Mouse (Mus musculus): ENCODE measurements at regions not wholly inside any gene's neighbourhood (a gene's known extent, or its start where the extent isn't known, plus 50 kb on each side); places are given as distances from the start of the nearest gene placed in this dataset.

DNA sequence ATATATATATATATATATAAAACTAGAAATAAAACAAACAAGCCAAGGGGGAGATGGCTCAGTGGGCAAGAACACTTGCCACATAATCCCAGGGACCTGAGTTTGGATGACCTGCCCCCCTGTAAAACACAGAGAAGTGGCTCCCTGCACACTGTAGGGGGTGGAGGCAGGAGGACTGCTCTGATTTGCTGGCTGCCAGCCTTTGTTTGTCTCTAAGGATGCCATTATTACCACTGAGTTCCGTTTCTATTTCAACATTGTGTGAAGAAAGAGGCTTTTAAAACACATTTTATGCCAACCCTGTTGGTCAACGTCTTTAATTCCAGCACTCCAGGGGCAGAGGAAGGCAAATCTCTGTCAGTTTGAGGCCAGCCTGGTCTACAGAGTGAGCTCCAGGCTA lies 82.2 kb upstream of the Errfi1 start:
- DNase-seq (ENCODE audit: low spot score in 2 of 2), result no peak

DNA sequence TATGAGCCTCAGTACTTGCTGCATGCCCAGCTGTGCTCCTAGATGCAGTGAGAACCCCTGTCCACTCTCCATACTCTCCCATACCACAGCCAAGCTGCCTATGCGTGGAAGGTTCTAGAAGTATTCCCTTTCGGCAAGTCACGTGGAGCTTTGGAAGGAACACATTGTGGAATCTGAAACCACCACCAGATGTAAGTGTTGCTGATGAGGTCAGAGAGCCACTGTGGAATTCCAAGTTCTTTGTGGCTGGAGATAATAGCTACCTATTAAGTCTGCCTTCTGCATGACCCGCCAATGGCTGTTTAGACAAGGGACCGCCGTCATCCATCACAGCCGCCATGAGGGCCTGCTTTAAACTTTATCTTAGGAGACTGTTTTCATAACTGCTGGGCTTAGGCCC lies 84.7 kb upstream of the Errfi1 start:
- no peak for DNase-seq (ENCODE audit: low spot score in 2 of 2)

DNA sequence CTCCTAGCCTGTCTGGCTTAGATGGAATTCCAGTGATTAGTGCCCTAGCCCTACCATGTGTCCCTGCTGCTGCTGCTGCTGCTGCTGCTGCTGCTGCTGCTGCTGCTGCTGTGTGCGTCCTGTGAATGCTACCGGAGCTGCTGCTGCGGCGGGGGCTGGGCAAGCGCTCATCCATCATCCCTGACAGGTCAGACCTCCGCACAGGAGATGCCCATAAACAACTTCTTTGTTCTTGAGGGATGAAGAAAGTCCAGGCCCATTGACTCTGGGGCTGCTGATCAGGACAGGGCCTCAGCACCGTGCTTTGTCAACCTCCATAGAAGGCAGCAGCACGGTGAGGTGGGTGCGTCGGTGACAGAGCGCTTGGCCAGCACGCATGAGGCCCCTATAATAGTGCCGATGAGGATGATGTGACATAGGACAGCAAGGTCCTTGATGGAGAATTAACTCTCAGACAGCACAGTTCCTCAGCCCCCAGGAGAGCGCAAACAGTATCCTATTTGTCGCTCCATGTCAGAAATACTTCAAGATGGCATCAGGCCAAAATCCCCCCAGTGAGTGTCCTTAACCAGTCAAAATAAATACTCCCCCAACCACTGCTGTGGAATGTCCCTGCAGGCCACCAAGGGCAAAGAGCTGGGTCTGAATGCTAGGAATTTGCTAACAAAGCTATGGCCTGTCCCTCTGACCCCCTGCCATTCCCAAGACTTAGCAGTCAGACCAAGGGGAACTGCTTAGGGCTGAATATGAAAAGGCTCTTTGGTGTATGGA lies 95.1 kb upstream of the Errfi1 start:
- no peak for DNase-seq (ENCODE audit: low spot score in 2 of 2)

GRCm38 (mm10) chr4:150757815-150758426 lies 95.8 kb upstream of the Errfi1 start:
- no peak for DNase-seq (ENCODE audit: low spot score in 2 of 2)

GRCm38 (mm10) chr4:150757291-150757741 lies 96.4 kb upstream of the Errfi1 start:
- DNase-seq (ENCODE audit: low spot score in 2 of 2), result no peak

- DNase-seq (ENCODE audit: low spot score in 2 of 2), result no peak
Observed at GRCm38 (mm10) chr4:150755446-150755845, 98.3 kb upstream of the Errfi1 start.

- DNase-seq (ENCODE audit: low spot score in 2 of 2), result no peak
Observed at GRCm38 (mm10) chr4:150752151-150752550, 100.2 kb upstream of the Slc45a1 start.

- DNase-seq (ENCODE audit: low spot score in 2 of 2), result no peak
Observed at GRCm38 (mm10) chr4:150750445-150751213, 98.7 kb upstream of the Slc45a1 start.

GRCm38 (mm10) chr4:150749066-150749465 lies 97.1 kb upstream of the Slc45a1 start:
- no peak for DNase-seq (ENCODE audit: low spot score in 2 of 2)

DNA sequence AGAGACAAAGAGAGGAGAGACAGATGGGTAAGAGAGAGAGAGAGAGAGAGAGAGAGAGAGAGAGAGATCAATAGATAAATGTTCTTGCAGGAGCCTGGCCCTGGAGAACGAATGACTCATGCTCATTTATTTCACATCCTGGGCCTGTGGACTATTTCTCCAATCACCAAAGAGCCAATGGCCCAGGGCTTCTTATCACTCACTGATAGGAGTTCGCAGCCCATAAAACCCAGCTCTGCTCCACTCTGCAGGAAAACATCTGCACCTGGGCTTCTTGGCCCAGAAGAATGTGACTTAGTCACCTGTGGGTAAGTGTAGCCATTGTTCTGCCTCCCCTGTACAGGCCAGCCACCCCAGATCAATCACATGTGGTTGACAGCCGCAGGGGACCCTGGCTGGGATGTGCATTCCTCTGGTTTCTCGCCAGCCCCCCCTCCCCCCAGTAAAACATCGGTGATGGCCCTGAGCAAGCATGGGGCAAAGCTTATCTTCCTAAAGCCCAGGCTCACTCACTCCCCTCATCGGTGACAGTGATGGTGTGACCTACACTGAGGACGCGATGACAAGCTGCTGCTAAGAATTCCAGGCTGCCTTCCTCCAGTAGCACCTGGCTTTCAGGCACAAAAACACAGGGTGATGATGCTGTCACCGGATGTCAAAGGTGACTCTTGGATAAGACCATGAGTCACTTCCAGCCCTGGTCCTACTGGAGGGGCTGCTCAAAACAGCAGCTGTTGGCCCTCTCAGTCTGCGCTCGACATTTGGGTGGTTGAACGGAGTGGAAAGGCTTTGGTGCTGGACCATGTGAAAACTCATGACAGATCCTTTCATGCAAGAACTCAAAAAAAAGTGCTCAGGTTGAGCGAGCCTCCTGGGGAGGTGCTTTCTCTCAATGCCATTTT lies 96.4 kb upstream of the Slc45a1 start:
- DNase-seq (ENCODE audit: low spot score in 2 of 2), result no peak

- no peak for DNase-seq (ENCODE audit: low spot score in 2 of 2)
Observed at GRCm38 (mm10) chr4:150746430-150746923, 94.5 kb upstream of the Slc45a1 start.

GRCm38 (mm10) chr4:150745529-150746429 lies 93.8 kb upstream of the Slc45a1 start:
- DNase-seq (ENCODE audit: low spot score in 2 of 2), result peak in 1 of 2 experiments; percentile 16

DNA sequence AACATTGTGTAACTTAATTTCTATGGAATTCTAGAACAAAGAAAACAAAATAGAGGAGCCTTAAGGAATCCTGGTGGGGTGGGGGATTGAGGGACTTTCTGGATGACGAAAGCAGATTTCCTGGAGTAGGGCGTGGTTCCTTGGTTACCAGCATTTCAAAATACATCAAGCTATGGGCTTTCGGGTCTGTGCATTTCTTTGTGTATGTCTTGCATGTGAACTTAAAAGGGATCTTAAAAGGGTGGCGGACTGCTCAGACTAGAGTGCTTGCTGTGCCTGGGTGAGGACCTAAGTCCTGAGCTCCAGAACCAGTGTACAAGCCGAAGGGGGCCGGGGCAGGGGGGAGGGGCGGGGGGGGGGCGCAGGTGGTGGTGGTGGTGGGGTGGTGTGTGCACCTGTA lies 91.5 kb upstream of the Slc45a1 start:
- no peak for DNase-seq (ENCODE audit: low spot score in 2 of 2)

DNA sequence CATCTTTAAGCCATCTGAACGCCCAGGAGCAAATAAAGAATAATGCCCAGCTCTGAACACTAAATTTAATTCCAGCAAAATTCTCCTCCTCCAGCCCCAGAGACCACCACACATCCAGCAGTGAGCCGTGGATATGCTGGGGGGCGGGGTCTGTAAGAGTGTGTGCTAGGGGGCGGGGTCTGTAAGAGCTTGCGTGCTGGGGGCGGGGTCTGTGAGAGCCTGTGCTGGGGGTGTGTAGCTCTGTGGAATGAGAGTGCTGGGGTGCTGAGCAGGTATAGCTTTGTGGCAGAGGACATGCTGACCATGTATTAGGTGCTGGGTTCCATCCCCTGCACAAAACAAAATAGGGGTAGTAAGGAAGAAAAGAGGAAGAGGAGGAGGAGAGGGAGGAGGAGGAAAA lies 91.1 kb upstream of the Slc45a1 start:
- no peak for DNase-seq (ENCODE audit: low spot score in 2 of 2)

- DNase-seq (ENCODE audit: low spot score in 2 of 2), result no peak
Observed at GRCm38 (mm10) chr4:150741810-150742209, 89.8 kb upstream of the Slc45a1 start.

GRCm38 (mm10) chr4:150740167-150740566 lies 88.2 kb upstream of the Slc45a1 start:
- DNase-seq (ENCODE audit: low spot score in 2 of 2), result no peak

GRCm38 (mm10) chr4:150738736-150739135 lies 86.8 kb upstream of the Slc45a1 start:
- DNase-seq (ENCODE audit: low spot score in 2 of 2), result no peak

DNA sequence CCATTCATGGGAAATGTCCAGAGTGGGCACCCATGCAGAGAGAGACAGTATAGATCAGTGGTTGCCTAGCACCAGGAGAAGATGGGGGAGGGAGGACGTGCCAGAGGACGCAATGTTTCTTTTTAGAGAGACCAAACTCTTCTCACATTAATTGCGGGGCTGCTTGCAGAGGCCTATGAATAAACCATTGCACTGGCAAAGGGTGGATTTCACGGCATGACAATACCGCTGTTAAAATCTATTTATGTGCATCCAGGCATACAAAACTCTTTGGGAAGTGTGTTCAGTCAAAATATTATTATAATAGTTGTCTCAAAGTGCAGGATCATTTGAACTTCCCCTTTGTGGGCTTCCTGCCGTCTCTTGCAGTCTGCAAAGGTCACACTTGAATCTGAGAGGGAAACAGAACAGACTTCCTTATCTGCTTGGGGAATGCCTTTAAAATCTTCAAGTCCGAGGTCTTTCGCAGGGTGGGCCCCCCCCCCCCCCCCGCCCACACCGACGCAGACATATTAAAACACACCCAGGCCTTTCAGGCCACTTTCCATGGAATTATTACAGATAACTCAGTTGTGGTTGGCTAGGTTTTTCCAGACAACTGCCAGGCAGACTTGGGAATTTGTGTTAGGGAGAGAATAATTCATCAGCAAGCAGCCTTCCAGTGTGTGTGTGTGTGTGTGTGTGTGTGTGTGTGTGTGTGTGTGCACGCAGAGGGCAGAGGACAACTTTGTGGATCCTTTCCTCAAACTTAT lies 78.3 kb upstream of the Slc45a1 start:
- peak; percentile 34 to 37 for DNase-seq (ENCODE audit: low spot score in 2 of 2)

GRCm38 (mm10) chr4:150726539-150726938 lies 74.6 kb upstream of the Slc45a1 start:
- DNase-seq (ENCODE audit: low spot score in 2 of 2), result no peak
